ENCODE assay signal across 8 mouse cellular contexts in genomic region chr3:108282401-108283240, GRCm38 (mm10). TPM values are rescaled to one million over a fixed set of nuclear protein-coding genes. Genes with fewer than 3 reads are reported as not detected.
DNase-seq lines count a peak whose midpoint lies in the region; ATAC-seq and TF ChIP-seq lines count a peak whose summit lies in the region.

No protein-coding gene starts in this region.

- peaks cover 6% of the 10 kb centered on the region for H3K4me1 ChIP-seq in embryonic facial prominence, embryonic 11.5 days (ENCODE audit: control insufficient read depth, insufficient read depth, low read length)
- peaks cover 40% of the 10 kb centered on the region for H3K4me1 ChIP-seq in hindbrain, embryonic 15.5 days (replicated peaks)
- no peaks in the 10 kb centered on the region; the same call in 1 of the 2 replicates for H3K4me1 ChIP-seq in stomach, postnatal 0 days (replicated peaks; ENCODE audit: control insufficient read depth, insufficient read depth)

- ATAC-seq in embryonic facial prominence, embryonic 11.5 days (replicated peaks; ENCODE audit: insufficient number of reproducible peaks, low FRiP score, low TSS enrichment, low read depth), result no peak
- no peak for ATAC-seq in hindbrain, embryonic 15.5 days (ENCODE audit: low FRiP score, low read depth)
- ATAC-seq in stomach, postnatal 0 days (ENCODE audit: low FRiP score, low TSS enrichment), result no peak

- H3K4me2 ChIP-seq in embryonic facial prominence, embryonic 11.5 days (ENCODE audit: low read depth, low read length), result no peak overlapping the region; the same call in 1 of the 2 replicates
- peak overlapping the region; percentile 74 for H3K4me2 ChIP-seq in hindbrain, embryonic 15.5 days
- H3K4me2 ChIP-seq in stomach, postnatal 0 days (replicated peaks; ENCODE audit: low read depth), result peak overlapping the region; percentile 99

- TF ChIP-seq EP300 in stomach, postnatal 0 days (optimal IDR thresholded peaks at IDR 0.05), result peak; percentile 12

- WGBS in embryonic facial prominence, embryonic 11.5 days, result 27% methylated on average over 12 of the region's 12 CpGs
- WGBS in hindbrain, embryonic 15.5 days, result 20% methylated on average over 12 of the region's 12 CpGs
- 11% methylated on average over 12 of the region's 12 CpGs for WGBS in stomach, postnatal 0 days

- no peaks in the 10 kb centered on the region for H3K9me3 ChIP-seq in embryonic facial prominence, embryonic 11.5 days (replicated peaks; ENCODE audit: control insufficient read depth, low read length)
- no peaks in the 10 kb centered on the region for H3K9me3 ChIP-seq in hindbrain, embryonic 15.5 days
- H3K9me3 ChIP-seq in stomach, postnatal 0 days (ENCODE audit: control insufficient read depth, low read length), result no peaks in the 10 kb centered on the region

- peak overlapping the region; percentile 68 for H3K9ac ChIP-seq in embryonic facial prominence, embryonic 11.5 days (replicated peaks; ENCODE audit: low read length)
- H3K9ac ChIP-seq in hindbrain, embryonic 15.5 days, result peak overlapping the region; percentile 95
- 0 out of 2 replicates have a peak overlapping the region, but pooled peaks have one; percentile 31 for H3K9ac ChIP-seq in stomach, postnatal 0 days (ENCODE audit: low read length)

- DNase-seq in 3T3-L1 (ENCODE audit: low read depth, low spot score), result peak; percentile 81
- peak; percentile 37 for DNase-seq in CD4-positive helper T cell, adult 2 months (ENCODE audit: low read depth, low spot score)
- DNase-seq in embryonic facial prominence, embryonic 11.5 days (ENCODE audit: low spot score), result peak; percentile 82
- DNase-seq in lung, postnatal 36 days, result peak; percentile 86
- no peak for DNase-seq in stomach, postnatal 0 days (ENCODE audit: low spot score)
- no peak for DNase-seq in right cerebral cortex, postnatal 25 days
- DNase-seq in layer of hippocampus, postnatal 10 days (ENCODE audit: low spot score in 2 of 2), result no peak

- H3K27me3 ChIP-seq in embryonic facial prominence, embryonic 11.5 days (ENCODE audit: control insufficient read depth, insufficient read depth, low read length), result no peaks in the 10 kb centered on the region
- no peaks in the 10 kb centered on the region for H3K27me3 ChIP-seq in hindbrain, embryonic 15.5 days
- H3K27me3 ChIP-seq in stomach, postnatal 0 days (ENCODE audit: control insufficient read depth, insufficient read depth, low read length), result no peaks in the 10 kb centered on the region

- no peaks in the 10 kb centered on the region for H3K36me3 ChIP-seq in embryonic facial prominence, embryonic 11.5 days (replicated peaks; ENCODE audit: control insufficient read depth, insufficient read depth, low read depth, low read length)
- H3K36me3 ChIP-seq in hindbrain, embryonic 15.5 days, result peaks cover 7% of the 10 kb centered on the region
- 0 out of 2 replicates have a peak, but pooled peaks cover 6% of the 10 kb centered on the region for H3K36me3 ChIP-seq in stomach, postnatal 0 days (ENCODE audit: control insufficient read depth, insufficient read depth, low read length)

- H3K27ac ChIP-seq in embryonic facial prominence, embryonic 11.5 days (replicated peaks; ENCODE audit: low read depth, low read length), result peak overlapping the region; percentile 70
- peak overlapping the region; percentile 83 for H3K27ac ChIP-seq in hindbrain, embryonic 15.5 days (replicated peaks)
- H3K27ac ChIP-seq in stomach, postnatal 0 days (replicated peaks), result peak overlapping the region; percentile 82

- TF ChIP-seq CTCF in stomach, postnatal 0 days (IDR thresholded peaks at IDR 0.05; ENCODE audit: low read depth), result peak; percentile 86

- H3K4me3 ChIP-seq in embryonic facial prominence, embryonic 11.5 days (ENCODE audit: low read depth, low read length), result no peak overlapping the region; the same call in 1 of the 2 replicates
- H3K4me3 ChIP-seq in hindbrain, embryonic 15.5 days, result peak overlapping the region; percentile 96
- H3K4me3 ChIP-seq in stomach, postnatal 0 days (ENCODE audit: low read depth, low read length), result peak overlapping the region; percentile 80; the same call in 1 of the 2 replicates

RNA-seq across cellular contexts. Expression of gene Sort1, which starts 1.3 kb away (rescaled TPM):
- 13.8 and 16.0 TPM in 2 replicates for polyA plus RNA-seq in embryonic facial prominence, embryonic 11.5 days (2014; fragmentation: Nextera tagmentation; extraction: Ambion mirVana)
- 18.8 and 20.8 TPM in 2 replicates for polyA plus RNA-seq in hindbrain, embryonic 15.5 days (2015; fragmentation: Nextera tagmentation; extraction: Ambion mirVana)
- polyA plus RNA-seq in stomach, postnatal 0 days (2015; fragmentation: Nextera tagmentation; extraction: Ambion mirVana), result 7.6 and 9.2 TPM in 2 replicates
- total RNA-seq in layer of hippocampus, postnatal 10 days (2021), result 100 to 1,000 TPM; 181 to 182 TPM

RNA-seq across cellular contexts. Expression of gene Psma5, which starts 25.9 kb away (rescaled TPM):
- polyA plus RNA-seq in embryonic facial prominence, embryonic 11.5 days (2014; fragmentation: Nextera tagmentation; extraction: Ambion mirVana), result 333 and 344 TPM in 2 replicates
- polyA plus RNA-seq in hindbrain, embryonic 15.5 days (2015; fragmentation: Nextera tagmentation; extraction: Ambion mirVana), result 237 and 247 TPM in 2 replicates
- 159 and 166 TPM in 2 replicates for polyA plus RNA-seq in stomach, postnatal 0 days (2015; fragmentation: Nextera tagmentation; extraction: Ambion mirVana)
- total RNA-seq in layer of hippocampus, postnatal 10 days (2021), result 10 to 100 TPM; 84.5 to 91.8 TPM

RNA-seq across cellular contexts. Expression of gene Sypl2, which starts 56.2 kb away (rescaled TPM):
- 0.95 and 1.1 TPM in 2 replicates for polyA plus RNA-seq in embryonic facial prominence, embryonic 11.5 days (2014; fragmentation: Nextera tagmentation; extraction: Ambion mirVana)
- polyA plus RNA-seq in hindbrain, embryonic 15.5 days (2015; fragmentation: Nextera tagmentation; extraction: Ambion mirVana), result 0.47 and 1.2 TPM in 2 replicates
- 0.04 and 0.05 TPM in 2 replicates for polyA plus RNA-seq in stomach, postnatal 0 days (2015; fragmentation: Nextera tagmentation; extraction: Ambion mirVana)
- total RNA-seq in layer of hippocampus, postnatal 10 days (2021), result 1 to 10 TPM; 1.2 to 1.6 TPM

Comparison
In these comparisons a context has a peak if more than half of its experiments do, and no peak if none do; other contexts are left out.
1. DNase-seq: peak in 3T3-L1 (single experiment), CD4-positive helper T cell, adult 2 months (single experiment), embryonic facial prominence, embryonic 11.5 days (single experiment) and lung, postnatal 36 days (single experiment); none in stomach, postnatal 0 days (single experiment), right cerebral cortex, postnatal 25 days (single experiment) and layer of hippocampus, postnatal 10 days (0 of 2).
2. H3K9ac ChIP-seq: peak in every context shown above with its lines; median percentile 95 in hindbrain, embryonic 15.5 days; 68 in embryonic facial prominence, embryonic 11.5 days; 31 in stomach, postnatal 0 days.
3. Peak in every context shown above with its lines, with median percentiles within 50 percentile points of each other: H3K27ac ChIP-seq.